Mouse (Mus musculus): Measurements from ENCODE around the gene Dolpp1.

- TF ChIP-seq MAX (IDR thresholded peaks at IDR 0.05) (no peak), CTCF (IDR thresholded peaks at IDR 0.05; ENCODE audit: control insufficient read depth, insufficient read depth, insufficient read length) (no peak), USF1 (IDR thresholded peaks at IDR 0.05; ENCODE audit: low read depth) (no peak)
These were observed 31.4 kb upstream of the Dolpp1 start for GRCm38 (mm10) chr2:30360626-30361025.

All from C2C12 (cell line).